Mouse (Mus musculus): Measurements from ENCODE around the gene Etnk1.

DNA sequence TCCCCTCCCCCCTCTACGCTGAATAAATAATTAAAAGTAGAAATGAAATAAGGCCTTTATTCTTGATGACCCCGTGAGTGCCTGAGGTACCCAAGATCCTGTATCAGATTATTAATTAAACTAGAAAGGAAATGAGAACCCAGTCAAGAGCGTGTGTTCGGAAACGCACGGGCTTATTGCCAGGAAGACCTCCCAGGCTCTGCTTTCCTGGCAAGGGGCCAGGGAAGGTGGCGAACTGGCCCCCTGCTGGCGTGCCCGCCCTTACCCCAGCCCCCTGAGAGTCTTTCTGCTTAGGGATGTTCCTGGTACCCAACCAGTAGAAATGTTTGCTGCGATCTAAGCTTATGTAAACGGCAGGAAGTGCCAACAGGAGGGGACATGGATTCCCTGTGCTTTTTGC lies 49.2 kb downstream of the Etnk1 start:
- TF ChIP-seq CTCF (IDR thresholded peaks at IDR 0.05; ENCODE audit: extremely low read depth, insufficient read depth, insufficient read length, insufficient replicate concordance) (no peak), POLR2A (IDR thresholded peaks at IDR 0.05; ENCODE audit: low read depth, low read length) (no peak)
